Mouse (Mus musculus) limb, embryonic 15.5 days (tissue): ENCODE measurements around the gene Gm11569. TPM values are rescaled to one million over a fixed set of nuclear protein-coding genes. Genes with fewer than 3 reads are reported as not detected.

ENCODE experiments used
- ATAC-seq: fragments of 200-750 bp; cut with Nextera tagmentation; 2 replicates; pipeline ENCODE4 v1.8.0; 2017; ENCODE audit warnings: low read depth, moderate TSS enrichment; ENCODE audit not compliant: insufficient number of reproducible peaks, low FRiP score, low TSS enrichment
- H3K27ac ChIP-seq: fragments of 300-500 bp; sonication (generic); 2 replicates; pipeline ENCODE4 v1.5.1; 2015; ENCODE audit warnings: moderate library complexity, mild to moderate bottlenecking, inconsistent platforms
- H3K27me3 ChIP-seq: fragments of 300-500 bp; sonication (generic); 2 replicates; pipeline ENCODE4 v1.6.1; 2015; ENCODE audit warnings: inconsistent platforms
- H3K36me3 ChIP-seq: fragments of 300-500 bp; sonication (generic); 2 replicates; pipeline ENCODE4 v1.6.1; 2015; ENCODE audit warnings: inconsistent platforms
- H3K4me1 ChIP-seq: fragments of 300-500 bp; sonication (generic); 2 replicates; pipeline ENCODE4 v1.6.1; 2015; ENCODE audit warnings: inconsistent platforms
- H3K4me2 ChIP-seq: fragments of 300-500 bp; sonication (generic); 2 replicates; pipeline ENCODE4 v1.6.1; 2015; ENCODE audit warnings: mild to moderate bottlenecking, inconsistent platforms
- H3K4me3 ChIP-seq: fragments of 300-500 bp; sonication (generic); 2 replicates; pipeline ENCODE4 v1.5.1; 2015; ENCODE audit warnings: mild to moderate bottlenecking, inconsistent platforms
- H3K9ac ChIP-seq: fragments of 300-500 bp; sonication (generic); 2 replicates; pipeline ENCODE4 v1.6.1; 2015; ENCODE audit warnings: inconsistent platforms
- H3K9me3 ChIP-seq: fragments of 300-500 bp; sonication (generic); 2 replicates; pipeline ENCODE4 v1.6.1; 2016; ENCODE audit warnings: inconsistent platforms
- WGBS: fragments of 180-500 bp; shearing (Covaris S2); methylation state at CpG from one replicate; pipeline ENCODE4 v1.1.7; 2015; 5-methylcytosine and 5-hydroxymethylcytosine counted together
- polyA plus RNA-seq: library from polyadenylated mRNA; unstranded; fragments of >200 nt; fragmentation: Nextera tagmentation; extraction: Ambion mirVana; gene quantifications from 2 replicates; pipeline ENCODE4 v1.2.1, GENCODE M21; 2015

The Gm11569 gene
- polyA plus RNA-seq, 1 experiment from 2014 or later: not detected

DNA sequence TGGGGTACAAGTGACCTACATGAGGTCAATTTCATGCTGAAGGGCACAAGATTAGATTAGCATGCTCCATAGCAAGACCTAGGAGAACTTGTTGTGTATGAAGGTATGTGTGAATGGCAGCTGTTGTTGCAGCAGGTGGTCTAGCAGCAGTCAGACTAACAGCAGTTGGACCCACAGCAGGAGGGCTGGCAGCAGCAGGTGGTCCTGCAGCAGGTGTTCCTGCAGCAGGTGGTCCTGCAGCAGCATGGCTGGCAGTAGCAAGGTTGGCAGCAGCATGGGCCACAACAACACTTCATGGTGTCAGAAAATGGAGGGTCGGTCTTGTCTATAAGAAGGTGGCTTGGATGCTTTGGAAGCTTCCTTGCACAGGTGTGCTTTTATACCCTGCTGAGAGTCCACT, 39.9 kb downstream of the Gm11569 start:
- no peaks in the 10 kb centered on the region for H3K36me3 ChIP-seq
- no peak for ATAC-seq
- no peak overlapping the region for H3K27ac ChIP-seq
- no peak overlapping the region for H3K4me3 ChIP-seq
- H3K27me3 ChIP-seq: no peaks in the 10 kb centered on the region
- 93% methylated on average over 1 of the region's 1 CpGs for WGBS
- H3K9ac ChIP-seq: no peak overlapping the region
- no peaks in the 10 kb centered on the region for H3K9me3 ChIP-seq
- no peak overlapping the region for H3K4me2 ChIP-seq
- H3K4me1 ChIP-seq: no peaks in the 10 kb centered on the region

Other genes starting within 250 kb of the Gm11569 start
- 4.0 and 5.6 TPM in 2 replicates for gene Krtap3-3, start 248.1 kb downstream of the Gm11569 start, polyA plus RNA-seq
- 0.24 TPM in 1 of 2 replicates, not detected in the other for gene Krtap3-2, start 242.1 kb downstream of the Gm11569 start, polyA plus RNA-seq
- not detected in 2 replicates for gene Gm11939, start 239.5 kb downstream of the Gm11569 start, polyA plus RNA-seq
- 6.4 and 15.3 TPM in 2 replicates for gene Krtap3-1, start 232.3 kb downstream of the Gm11569 start, polyA plus RNA-seq
- 0.22 TPM in 1 of 2 replicates, not detected in the other for gene Krtap1-5, start 217.9 kb downstream of the Gm11569 start, polyA plus RNA-seq
- gene Krtap1-4, start 215.3 kb downstream of the Gm11569 start, polyA plus RNA-seq: not detected in 2 replicates
- not detected in 2 replicates for gene Krtap1-3, start 207.6 kb downstream of the Gm11569 start, polyA plus RNA-seq
- gene Krtap9-3, start 200.8 kb downstream of the Gm11569 start, polyA plus RNA-seq: not detected in 2 replicates
- not detected in 2 replicates for gene Gm11938, start 195.6 kb downstream of the Gm11569 start, polyA plus RNA-seq
- gene Gm11937, start 188.7 kb downstream of the Gm11569 start, polyA plus RNA-seq: not detected in 2 replicates
- not detected in 2 replicates for gene Krtap2-4, start 184.1 kb downstream of the Gm11569 start, polyA plus RNA-seq
- not detected in 2 replicates for gene Gm11562, start 178.5 kb downstream of the Gm11569 start, polyA plus RNA-seq
- not detected in 2 replicates for gene Krtap4-1, start 170.7 kb downstream of the Gm11569 start, polyA plus RNA-seq
- gene Krtap4-2, start 163.8 kb downstream of the Gm11569 start, polyA plus RNA-seq: not detected in 2 replicates
- gene Krtap4-7, start 154.8 kb downstream of the Gm11569 start, polyA plus RNA-seq: not detected in 2 replicates
- not detected in 2 replicates for gene Gm11555, start 148.7 kb downstream of the Gm11569 start, polyA plus RNA-seq
- gene Gm11563, start 140.0 kb downstream of the Gm11569 start, polyA plus RNA-seq: not detected in 2 replicates
- gene Krtap4-6, start 133.0 kb downstream of the Gm11569 start, polyA plus RNA-seq: not detected in 2 replicates
- gene Gm14190, start 108.2 kb downstream of the Gm11569 start, polyA plus RNA-seq: not detected in 2 replicates
- not detected in 2 replicates for gene Gm14180, start 64.6 kb downstream of the Gm11569 start, polyA plus RNA-seq
- not detected in 2 replicates for gene Gm11595, start 26.0 kb downstream of the Gm11569 start, polyA plus RNA-seq
- not detected in 2 replicates for gene Krtap4-8, start 18.2 kb downstream of the Gm11569 start, polyA plus RNA-seq
- not detected in 2 replicates for gene Krtap4-9, start 13.7 kb downstream of the Gm11569 start, polyA plus RNA-seq
- not detected in 2 replicates for gene Gm11596, start 5.5 kb downstream of the Gm11569 start, polyA plus RNA-seq
- not detected in 2 replicates for gene Gm11554, start 5.5 kb upstream of the Gm11569 start, polyA plus RNA-seq
- gene Krtap4-13, start 11.0 kb upstream of the Gm11569 start, polyA plus RNA-seq: not detected in 2 replicates
- gene Gm11564, start 16.7 kb upstream of the Gm11569 start, polyA plus RNA-seq: not detected in 2 replicates
- not detected in 2 replicates for gene 2300003K06Rik, start 39.1 kb upstream of the Gm11569 start, polyA plus RNA-seq
- gene Krtap4-16, start 52.7 kb upstream of the Gm11569 start, polyA plus RNA-seq: not detected in 2 replicates
- not detected in 2 replicates for gene Gm11568, start 59.0 kb upstream of the Gm11569 start, polyA plus RNA-seq
- not detected in 2 replicates for gene Gm11559, start 65.5 kb upstream of the Gm11569 start, polyA plus RNA-seq
- gene Krtap9-1, start 74.5 kb upstream of the Gm11569 start, polyA plus RNA-seq: not detected in 2 replicates
- gene Gm11567, start 80.3 kb upstream of the Gm11569 start, polyA plus RNA-seq: not detected in 2 replicates
- gene Krtap31-1, start 109.0 kb upstream of the Gm11569 start, polyA plus RNA-seq: not detected in 2 replicates
- not detected in 2 replicates for gene Gm11565, start 115.8 kb upstream of the Gm11569 start, polyA plus RNA-seq
- gene Krtap31-2, start 137.4 kb upstream of the Gm11569 start, polyA plus RNA-seq: not detected in 2 replicates
- gene Krtap9-5, start 149.5 kb upstream of the Gm11569 start, polyA plus RNA-seq: not detected in 2 replicates
- gene Krtap29-1, start 180.1 kb upstream of the Gm11569 start, polyA plus RNA-seq: not detected in 2 replicates
- gene Krtap16-1, start 187.7 kb upstream of the Gm11569 start, polyA plus RNA-seq: 0.09 TPM in 1 of 2 replicates, not detected in the other
- 0.47 and 0.48 TPM in 2 replicates for gene Krtap17-1, start 195.1 kb upstream of the Gm11569 start, polyA plus RNA-seq
- gene Krt33a, start 217.3 kb upstream of the Gm11569 start, polyA plus RNA-seq: 0.18 and 0.58 TPM in 2 replicates
- 1.1 and 1.7 TPM in 2 replicates for gene Krt33b, start 230.9 kb upstream of the Gm11569 start, polyA plus RNA-seq
- 1.1 and 2.6 TPM in 2 replicates for gene Krt34, start 242.6 kb upstream of the Gm11569 start, polyA plus RNA-seq